Mouse (Mus musculus) embryonic facial prominence, embryonic 12.5 days (tissue): ENCODE data around the gene Rabgap1l. TPM values are rescaled to one million over a fixed set of nuclear protein-coding genes. Genes with fewer than 3 reads are reported as not detected.

Experiments used
- ATAC-seq: fragments of 200-750 bp; cut with Nextera tagmentation; 2 replicates; pipeline ENCODE4 v1.8.0; 2017; ENCODE audit not compliant: insufficient number of reproducible peaks, insufficient read depth, low FRiP score, low TSS enrichment
- H3K27ac ChIP-seq: fragments of 300-500 bp; sonication (generic); 2 replicates; pipeline ENCODE4 v1.5.1; 2016; ENCODE audit warnings: mild to moderate bottlenecking
- H3K27me3 ChIP-seq: fragments of 300-500 bp; sonication (generic); 2 replicates; pipeline ENCODE4 v1.6.1; 2016; ENCODE audit warnings: mild to moderate bottlenecking, moderate library complexity
- H3K36me3 ChIP-seq: fragments of 300-500 bp; sonication (generic); 2 replicates; pipeline ENCODE4 v1.6.1; 2016; ENCODE audit warnings: mild to moderate bottlenecking
- H3K4me1 ChIP-seq: fragments of 300-500 bp; sonication (generic); 2 replicates; pipeline ENCODE4 v1.6.1; 2016
- H3K4me2 ChIP-seq: fragments of 300-500 bp; sonication (generic); replicated peaks from 2 replicates; pipeline ENCODE4 v1.6.1; 2016; ENCODE audit warnings: mild to moderate bottlenecking, moderate library complexity
- H3K4me3 ChIP-seq: fragments of 300-500 bp; sonication (generic); 2 replicates; pipeline ENCODE4 v1.5.1; 2016; ENCODE audit warnings: mild to moderate bottlenecking
- H3K9ac ChIP-seq: fragments of 300-500 bp; sonication (generic); 2 replicates; pipeline ENCODE4 v1.6.1; 2016; ENCODE audit warnings: mild to moderate bottlenecking, moderate library complexity
- H3K9me3 ChIP-seq: fragments of 300-500 bp; sonication (generic); 2 replicates; pipeline ENCODE4 v1.6.1; 2016; ENCODE audit warnings: mild to moderate bottlenecking, moderate library complexity
- WGBS: fragments of 180-500 bp; shearing (Covaris S2); methylation state at CpG from one replicate; pipeline ENCODE4 v1.1.7; 2016; 5-methylcytosine and 5-hydroxymethylcytosine counted together
- polyA plus RNA-seq: library from polyadenylated mRNA; unstranded; fragments of >200 nt; fragmentation: Nextera tagmentation; extraction: Ambion mirVana; gene quantifications from 2 replicates; pipeline ENCODE4 v1.2.1, GENCODE M21; 2016

Gene Rabgap1l
- polyA plus RNA-seq, 1 experiment from 2014 or later = 18.4 TPM

GRCm38 (mm10) chr1:160576124-160576523 lies 216.9 kb downstream of the Rabgap1l start:
- Histone ChIP-seq H3K9me3 (no peaks in the 10 kb centered on the region), H3K4me2 (no peak overlapping the region), H3K9ac (no peak overlapping the region), H3K4me3 (no peak overlapping the region), H3K36me3 (no peaks in the 10 kb centered on the region), H3K27me3 (no peaks in the 10 kb centered on the region), H3K4me1 (no peaks in the 10 kb centered on the region), H3K27ac (no peak overlapping the region)
- WGBS = 92% methylated on average over 4 of the region's 4 CpGs
- ATAC-seq = no peak

DNA sequence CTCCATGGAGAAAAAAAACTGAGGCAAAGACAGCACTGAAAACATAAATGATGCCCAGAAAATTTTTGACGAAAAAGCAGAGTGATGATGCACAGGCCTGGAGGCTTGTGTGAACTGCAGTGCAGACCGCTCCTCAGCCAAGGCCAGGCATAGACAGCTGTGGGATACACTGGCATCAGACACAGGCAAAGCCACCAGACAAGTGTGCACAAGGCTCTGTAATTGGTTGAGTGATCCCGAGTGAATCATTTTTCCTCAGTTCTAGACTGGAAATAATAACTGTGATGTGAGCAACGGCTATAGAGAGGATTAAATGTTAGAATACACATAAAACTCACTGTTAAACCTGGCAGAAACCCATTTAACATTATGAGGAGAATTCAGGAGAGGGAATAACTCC lies 219.0 kb downstream of the Rabgap1l start:
- H3K27ac ChIP-seq = no peak overlapping the region
- no peak for ATAC-seq
- H3K4me3 ChIP-seq = no peak overlapping the region
- H3K4me1 ChIP-seq = no peaks in the 10 kb centered on the region
- no peak overlapping the region for H3K9ac ChIP-seq
- no peaks in the 10 kb centered on the region for H3K9me3 ChIP-seq
- no peaks in the 10 kb centered on the region for H3K36me3 ChIP-seq
- H3K4me2 ChIP-seq = no peak overlapping the region
- WGBS = 70% methylated on average over 4 of the region's 4 CpGs
- H3K27me3 ChIP-seq = no peaks in the 10 kb centered on the region

- Histone ChIP-seq H3K4me3 (no peak overlapping the region), H3K9me3 (no peaks in the 10 kb centered on the region), H3K27me3 (no peaks in the 10 kb centered on the region), H3K4me1 (no peaks in the 10 kb centered on the region), H3K4me2 (no peak overlapping the region), H3K27ac (no peak overlapping the region), H3K9ac (no peak overlapping the region), H3K36me3 (no peaks in the 10 kb centered on the region)
- WGBS = 53% methylated on average over 4 of the region's 4 CpGs
- ATAC-seq = no peak
These were observed 226.6 kb downstream of the Rabgap1l start for GRCm38 (mm10) chr1:160566458-160566857.

DNA sequence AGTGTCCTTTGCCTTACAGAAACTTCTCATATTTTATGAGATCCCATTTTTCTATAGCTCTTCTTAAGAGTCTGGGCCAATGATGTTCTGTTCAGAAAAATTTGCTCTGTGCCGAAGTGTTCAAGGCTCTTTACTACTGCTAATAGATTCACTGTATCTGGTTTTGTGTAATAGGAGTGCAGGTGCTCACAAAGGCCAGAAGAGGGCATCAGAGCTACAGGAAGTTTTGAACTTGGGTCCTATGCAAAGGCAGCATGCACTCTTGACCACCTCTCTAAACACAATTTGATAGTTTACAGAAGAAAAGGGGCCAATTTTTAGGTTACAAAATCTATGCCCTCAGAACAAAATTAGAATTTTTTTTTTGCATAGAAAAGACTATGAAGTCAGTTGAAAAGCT lies 231.6 kb downstream of the Rabgap1l start:
- no peaks in the 10 kb centered on the region for H3K4me1 ChIP-seq
- no peaks in the 10 kb centered on the region for H3K9me3 ChIP-seq
- no peaks in the 10 kb centered on the region for H3K27me3 ChIP-seq
- H3K4me2 ChIP-seq = no peak overlapping the region
- no peak overlapping the region for H3K27ac ChIP-seq
- no peak overlapping the region for H3K9ac ChIP-seq
- no peaks in the 10 kb centered on the region for H3K36me3 ChIP-seq
- 62% methylated on average over 1 of the region's 1 CpGs for WGBS
- no peak overlapping the region for H3K4me3 ChIP-seq
- no peak for ATAC-seq

- H3K4me1 ChIP-seq = no peaks in the 10 kb centered on the region; the same call in 1 of the 2 replicates
- H3K9me3 ChIP-seq = no peaks in the 10 kb centered on the region
- ATAC-seq = no peak
- no peak overlapping the region for H3K4me3 ChIP-seq
- no peak overlapping the region for H3K4me2 ChIP-seq
- H3K27ac ChIP-seq = no peak overlapping the region
- H3K9ac ChIP-seq = no peak overlapping the region
- H3K36me3 ChIP-seq = no peaks in the 10 kb centered on the region
- H3K27me3 ChIP-seq = no peaks in the 10 kb centered on the region
- 94% methylated on average over 1 of the region's 1 CpGs for WGBS
These were observed 242.4 kb downstream of the Rabgap1l start for GRCm38 (mm10) chr1:160550636-160551035.

- H3K9ac ChIP-seq = no peak overlapping the region
- no peaks in the 10 kb centered on the region; the same call in 1 of the 2 replicates for H3K4me1 ChIP-seq
- H3K9me3 ChIP-seq = no peaks in the 10 kb centered on the region
- H3K4me3 ChIP-seq = no peak overlapping the region
- H3K27me3 ChIP-seq = no peaks in the 10 kb centered on the region
- peak overlapping the region; percentile 4; the same call in 1 of the 2 replicates for H3K27ac ChIP-seq
- ATAC-seq = peak; percentile 77; the same call in 1 of the 2 replicates
- no peak overlapping the region for H3K4me2 ChIP-seq
- WGBS = 40% methylated on average over 4 of the region's 4 CpGs
- no peaks in the 10 kb centered on the region for H3K36me3 ChIP-seq
These were observed 244.8 kb downstream of the Rabgap1l start for GRCm38 (mm10) chr1:160547934-160548876.

DNA sequence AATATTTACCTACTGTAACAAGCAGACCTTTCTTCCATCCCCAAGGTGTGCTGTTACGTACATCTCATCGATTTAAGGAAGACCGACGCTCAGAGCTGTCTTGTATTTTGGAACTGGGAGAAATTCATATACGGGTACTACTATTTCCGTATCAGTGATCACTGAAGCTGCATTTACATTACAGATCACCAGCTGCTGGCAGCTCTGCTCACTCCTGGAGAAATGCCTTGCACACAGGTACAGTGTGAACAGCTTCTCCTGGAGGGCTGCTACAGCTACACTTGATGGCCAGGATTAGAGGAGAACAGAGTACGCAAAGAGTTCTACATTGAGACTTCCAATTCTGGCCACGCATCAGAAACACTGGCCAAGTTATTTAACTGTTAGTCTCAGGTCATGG lies 257.4 kb downstream of the Rabgap1l start:
- WGBS = 94% methylated on average over 8 of the region's 8 CpGs
- Histone ChIP-seq H3K27ac (no peak overlapping the region), H3K4me1 (no peaks in the 10 kb centered on the region), H3K4me2 (no peak overlapping the region), H3K36me3 (no peaks in the 10 kb centered on the region), H3K9me3 (no peaks in the 10 kb centered on the region), H3K9ac (no peak overlapping the region), H3K27me3 (no peaks in the 10 kb centered on the region), H3K4me3 (no peak overlapping the region)
- no peak for ATAC-seq

DNA sequence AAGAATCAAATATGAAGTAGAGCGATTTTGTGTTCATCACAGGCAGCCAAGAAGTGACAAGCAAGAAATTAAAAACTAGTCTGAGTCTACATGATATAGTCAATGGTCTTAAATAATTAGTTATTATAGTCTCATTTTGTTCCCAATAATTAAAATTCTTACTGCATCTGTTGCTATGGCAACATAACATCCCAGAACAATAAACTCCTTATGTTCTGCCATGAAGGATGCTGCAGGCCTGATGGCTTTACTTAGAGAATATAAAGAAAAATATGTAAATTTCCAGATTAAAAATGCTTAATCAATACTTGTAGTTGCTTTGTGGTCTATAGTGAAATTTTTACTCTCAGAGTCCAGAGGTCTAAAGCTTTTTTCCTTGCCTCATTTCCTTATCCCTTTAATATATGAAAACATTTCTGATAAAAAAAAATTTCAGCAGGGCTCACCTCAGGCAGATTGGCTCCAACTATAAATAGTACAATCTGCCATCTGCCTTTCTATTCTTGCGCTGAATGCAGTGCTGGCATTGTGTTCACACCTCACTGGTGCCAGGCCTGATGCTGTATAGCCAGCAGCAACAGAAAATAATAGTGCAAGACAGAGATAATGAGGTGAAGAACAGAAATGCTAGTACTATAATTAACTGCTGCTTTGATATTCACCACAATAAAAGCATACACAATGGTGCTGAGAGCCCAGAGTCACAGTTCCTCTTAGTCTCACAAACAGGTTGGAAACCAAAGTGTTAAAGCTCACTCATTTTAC lies 258.3 kb downstream of the Rabgap1l start:
- Histone ChIP-seq H3K9ac (no peak overlapping the region), H3K36me3 (no peaks in the 10 kb centered on the region), H3K27me3 (no peaks in the 10 kb centered on the region), H3K4me1 (no peaks in the 10 kb centered on the region), H3K4me3 (no peak overlapping the region), H3K27ac (no peak overlapping the region), H3K4me2 (no peak overlapping the region), H3K9me3 (no peaks in the 10 kb centered on the region)
- ATAC-seq = no peak
- WGBS = 87% methylated on average over 2 of the region's 2 CpGs

GRCm38 (mm10) chr1:160533209-160533820 lies 259.7 kb downstream of the Rabgap1l start:
- no peak overlapping the region for H3K27ac ChIP-seq

DNA sequence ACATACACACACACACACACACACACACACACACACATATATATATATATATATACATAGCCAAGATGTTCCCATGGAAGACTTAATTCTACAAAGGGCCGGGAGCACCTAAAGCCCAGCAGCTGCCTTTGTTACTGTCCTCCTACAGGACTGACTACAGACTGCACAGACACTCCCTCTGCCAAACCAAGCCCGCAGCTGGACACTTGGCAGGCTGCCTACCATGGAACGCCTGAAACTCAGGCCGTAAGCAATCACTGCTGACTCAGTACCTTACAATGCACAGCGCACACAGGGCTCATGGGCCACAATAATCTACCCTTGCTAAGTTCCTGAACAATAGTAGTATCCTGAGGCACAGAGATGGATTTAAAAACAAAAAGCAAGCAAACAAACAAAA lies 261.6 kb downstream of the Rabgap1l start:
- 56% methylated on average over 5 of the region's 5 CpGs for WGBS
- ATAC-seq = peak; percentile 64; the same call in 1 of the 2 replicates

More at GRCm38 (mm10) chr1:160533209-160533820, 259.7 kb downstream of the Rabgap1l start:
- Histone ChIP-seq H3K4me3 (no peak overlapping the region), H3K4me2 (no peak overlapping the region), H3K9ac (no peak overlapping the region), H3K27me3 (no peaks in the 10 kb centered on the region), H3K36me3 (no peaks in the 10 kb centered on the region), H3K9me3 (no peaks in the 10 kb centered on the region), H3K4me1 (no peaks in the 10 kb centered on the region)
- no peak for ATAC-seq
- 64% methylated on average over 6 of the region's 6 CpGs for WGBS

DNA sequence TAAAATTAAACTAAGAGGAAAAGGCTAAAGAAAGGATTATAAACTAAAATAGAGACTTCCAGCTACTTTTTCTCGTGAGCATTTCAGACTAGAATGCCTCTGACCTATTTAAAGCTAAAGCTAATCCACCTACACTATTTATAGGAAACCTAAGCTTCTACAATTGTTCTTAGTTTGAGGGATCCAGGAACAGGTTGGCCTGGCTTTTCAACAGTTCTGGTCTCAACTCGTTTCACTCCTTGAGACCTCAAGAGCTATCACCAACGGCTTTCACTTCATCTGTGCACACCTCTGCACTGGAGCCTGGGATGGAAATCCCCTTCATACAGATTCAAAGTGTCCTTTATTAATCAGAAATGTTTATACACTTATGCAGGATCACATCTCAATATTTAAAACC lies 271.1 kb downstream of the Rabgap1l start:
- 73% methylated on average over 3 of the region's 3 CpGs for WGBS
- ATAC-seq = no peak
- no peak overlapping the region for H3K4me2 ChIP-seq
- no peak overlapping the region for H3K9ac ChIP-seq
- H3K4me3 ChIP-seq = no peak overlapping the region
- H3K36me3 ChIP-seq = no peaks in the 10 kb centered on the region
- H3K27me3 ChIP-seq = no peaks in the 10 kb centered on the region
- H3K4me1 ChIP-seq = no peaks in the 10 kb centered on the region
- no peaks in the 10 kb centered on the region for H3K9me3 ChIP-seq
- H3K27ac ChIP-seq = no peak overlapping the region

More for the DNA sequence above, 261.6 kb downstream of the Rabgap1l start:
- H3K9me3 ChIP-seq = no peaks in the 10 kb centered on the region
- no peak overlapping the region for H3K4me2 ChIP-seq
- H3K27ac ChIP-seq = no peak overlapping the region
- H3K27me3 ChIP-seq = no peaks in the 10 kb centered on the region
- H3K9ac ChIP-seq = no peak overlapping the region
- H3K36me3 ChIP-seq = no peaks in the 10 kb centered on the region
- H3K4me1 ChIP-seq = no peaks in the 10 kb centered on the region
- H3K4me3 ChIP-seq = no peak overlapping the region
